Mouse (Mus musculus): ENCODE measurements around the gene Tchp.
A peak's percentile ranks its signal among the peaks of the same experiment; 100 is the strongest.

The Tchp gene

DNA sequence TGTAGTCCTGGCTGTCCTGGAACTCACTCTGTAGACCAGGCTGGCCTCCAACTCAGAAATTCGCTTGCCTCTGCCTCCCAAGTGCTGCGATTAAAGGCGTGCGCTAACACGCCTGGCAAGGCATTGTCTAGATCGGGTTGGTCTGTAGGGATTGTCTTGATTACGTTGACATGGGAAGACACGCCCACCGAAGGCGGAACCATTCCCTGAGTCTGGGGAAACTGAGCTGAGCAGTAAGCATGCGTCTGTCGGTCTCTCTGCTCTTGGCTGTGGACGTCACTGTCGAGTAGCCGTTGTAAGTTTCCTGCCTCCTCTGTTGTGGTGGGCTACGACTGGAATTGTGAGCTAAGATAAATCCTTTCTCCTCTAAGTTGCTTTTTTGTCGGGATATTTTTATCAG, 10.6 kb upstream of the Tchp start:
- no peak for DNase-seq (ENCODE audit: low read depth, low spot score)

DNA sequence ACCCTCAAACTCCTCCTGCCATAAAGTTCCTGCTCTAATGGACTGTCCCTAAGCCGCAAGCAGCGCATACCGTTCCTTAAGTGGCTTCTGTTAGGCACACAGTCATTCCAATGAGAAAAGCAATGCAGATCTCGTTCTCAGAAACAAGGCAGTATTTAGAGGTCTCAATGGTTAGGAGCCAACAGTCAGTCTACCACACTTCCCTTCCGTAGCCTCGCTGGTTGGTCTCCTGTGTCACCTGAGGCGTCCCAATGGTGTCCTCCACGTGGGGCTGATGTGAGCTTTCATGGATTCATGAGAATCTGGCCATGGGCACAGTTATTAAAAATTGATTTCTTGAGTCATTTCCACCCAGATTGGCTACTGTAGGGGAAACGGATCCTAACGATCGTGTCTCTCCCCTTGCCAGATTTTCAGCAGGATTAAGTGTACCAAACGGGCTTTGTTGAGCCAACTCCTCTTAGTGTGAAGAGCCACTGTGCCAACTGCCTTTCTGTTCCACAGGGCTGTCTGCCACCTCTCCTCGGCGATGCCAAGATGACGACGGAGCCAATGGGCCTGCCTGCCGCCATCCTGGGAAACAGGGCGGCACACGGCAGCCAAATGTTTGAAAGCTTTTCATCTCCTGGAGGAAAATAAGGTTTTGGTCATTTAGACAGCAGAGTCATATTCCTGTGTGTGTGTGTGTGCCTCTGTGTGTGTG, 9.4 kb upstream of the Tchp start:
- DNase-seq (ENCODE audit: low read depth, low spot score): no peak

DNA sequence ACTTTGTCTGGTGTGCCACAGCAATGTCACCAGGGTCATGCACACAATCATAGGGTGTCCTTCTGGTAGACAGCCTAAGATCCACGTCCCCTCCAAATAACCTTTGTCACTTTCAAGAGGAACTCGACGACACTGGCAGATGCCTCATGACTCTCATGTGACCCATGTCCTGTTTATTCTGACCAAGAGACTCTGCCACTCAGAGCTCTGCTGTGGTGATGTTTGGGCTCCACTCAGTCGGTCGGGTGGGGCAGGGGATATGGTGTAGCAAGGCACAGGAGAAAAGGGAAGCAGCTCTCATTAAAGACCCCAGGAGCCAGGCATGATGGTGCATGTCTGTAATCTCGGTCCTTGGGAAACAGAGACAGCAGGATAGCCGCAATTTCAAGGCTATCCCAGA, 8.5 kb upstream of the Tchp start:
- DNase-seq (ENCODE audit: low read depth, low spot score): no peak

DNA sequence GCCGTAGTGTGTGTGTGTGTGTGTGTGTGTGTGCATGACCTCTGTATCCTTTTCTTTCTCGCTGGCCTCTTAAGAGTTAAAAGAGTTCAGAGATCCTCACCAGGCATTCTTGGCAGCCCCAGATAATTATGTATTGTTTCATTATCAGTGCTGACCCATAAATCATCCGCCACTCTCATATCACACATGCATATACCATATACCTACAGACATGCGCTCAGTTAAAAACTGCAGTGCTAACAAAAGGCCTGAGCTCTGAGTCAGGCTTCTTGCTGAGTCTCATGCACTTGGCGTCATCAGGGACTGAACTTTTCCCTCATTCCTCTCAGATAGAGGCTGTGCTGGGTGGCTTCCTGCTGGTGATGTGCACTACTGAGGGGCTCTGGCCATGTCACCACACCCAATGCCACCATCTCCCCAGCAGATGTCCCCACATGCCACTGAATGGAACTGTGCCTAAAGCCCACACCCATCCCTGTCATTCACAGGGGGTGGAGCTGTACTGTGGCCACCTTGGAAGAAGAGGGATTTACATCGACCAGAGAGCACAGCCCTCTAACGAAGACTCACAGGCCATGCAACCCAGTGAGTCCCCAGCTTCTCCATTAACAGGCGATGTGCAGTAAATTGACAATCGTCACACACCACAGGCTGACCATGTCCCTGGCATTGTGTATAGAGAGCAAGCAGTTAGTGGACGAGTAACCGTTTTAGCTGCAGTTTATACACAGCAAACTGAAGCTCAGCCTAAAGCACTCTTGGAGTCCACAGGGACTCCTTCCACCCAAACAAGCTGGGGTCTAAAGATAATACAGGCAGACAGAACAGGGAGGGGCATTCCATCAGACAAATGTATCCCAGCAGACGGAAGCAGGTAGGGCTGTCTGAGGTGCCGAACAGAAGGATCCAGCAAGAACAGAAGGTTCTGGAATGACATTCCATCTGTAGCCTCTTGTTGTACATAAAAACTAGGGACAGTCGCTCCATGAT, 4.9 kb upstream of the Tchp start:
- DNase-seq (ENCODE audit: low read depth, low spot score): peak; percentile 42

DNA sequence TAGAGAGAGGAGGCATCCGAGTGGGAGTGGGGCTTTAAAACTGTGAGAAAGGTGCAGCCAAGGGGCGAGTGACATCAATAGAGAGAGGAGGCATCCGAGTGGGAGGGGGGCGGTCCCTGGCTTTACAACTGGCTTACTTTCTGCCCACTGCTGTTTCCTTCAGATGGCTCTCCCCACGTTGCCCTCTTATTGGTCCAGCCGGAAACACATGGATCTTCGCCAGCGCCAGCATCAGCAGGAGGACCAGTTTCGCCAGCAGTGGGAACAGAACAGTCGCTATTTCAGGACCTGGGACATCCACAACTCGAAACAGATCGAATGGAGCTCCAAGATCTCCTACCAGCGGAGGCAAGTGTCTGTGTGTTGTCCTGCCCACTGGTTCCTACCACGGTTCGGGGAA, 931 bp downstream of the Tchp start:
- DNase-seq (ENCODE audit: low read depth, low spot score): no peak

DNA sequence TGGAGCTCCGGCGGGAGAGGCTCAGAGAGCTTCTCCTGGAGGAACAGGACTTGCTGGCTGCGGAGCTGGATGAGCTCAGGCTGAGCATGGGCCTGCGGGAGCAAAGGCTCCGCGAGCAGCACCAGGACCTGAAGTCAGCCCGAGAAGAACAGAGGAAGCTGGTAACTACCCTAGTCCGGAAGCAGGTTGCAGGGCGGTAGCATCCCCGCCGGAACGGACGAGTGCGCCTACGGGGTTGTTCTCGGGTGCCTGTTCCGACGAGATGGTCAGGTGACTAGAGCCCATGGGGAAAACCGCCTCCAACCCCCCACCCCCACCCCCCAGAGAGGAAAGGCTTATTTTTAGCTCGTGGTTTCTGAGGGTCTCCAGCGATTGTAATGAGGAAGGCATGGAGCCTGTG, 1.8 kb downstream of the Tchp start:
- DNase-seq (ENCODE audit: low read depth, low spot score): no peak

DNA sequence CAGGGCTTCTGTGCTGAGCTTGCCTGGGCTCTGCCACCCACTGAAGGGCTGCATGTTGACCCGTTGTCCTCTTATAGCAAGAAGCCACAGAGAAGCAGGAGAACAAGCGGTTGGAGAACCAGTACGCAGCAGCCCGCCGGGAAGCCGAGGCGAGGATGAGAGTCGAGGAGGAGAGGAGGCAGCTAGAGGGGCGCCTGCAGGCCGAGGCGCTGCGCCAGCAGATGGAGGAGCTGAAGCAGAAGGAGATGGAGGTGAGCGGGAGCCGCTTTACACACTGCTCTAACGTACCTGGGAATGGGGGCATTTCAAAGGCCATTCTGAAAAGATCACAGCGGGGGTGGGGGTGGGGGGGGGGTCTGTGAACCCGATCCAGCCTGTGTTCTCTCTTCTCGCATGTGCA, 7.0 kb downstream of the Tchp start:
- no peak for DNase-seq (ENCODE audit: low read depth, low spot score)

DNA sequence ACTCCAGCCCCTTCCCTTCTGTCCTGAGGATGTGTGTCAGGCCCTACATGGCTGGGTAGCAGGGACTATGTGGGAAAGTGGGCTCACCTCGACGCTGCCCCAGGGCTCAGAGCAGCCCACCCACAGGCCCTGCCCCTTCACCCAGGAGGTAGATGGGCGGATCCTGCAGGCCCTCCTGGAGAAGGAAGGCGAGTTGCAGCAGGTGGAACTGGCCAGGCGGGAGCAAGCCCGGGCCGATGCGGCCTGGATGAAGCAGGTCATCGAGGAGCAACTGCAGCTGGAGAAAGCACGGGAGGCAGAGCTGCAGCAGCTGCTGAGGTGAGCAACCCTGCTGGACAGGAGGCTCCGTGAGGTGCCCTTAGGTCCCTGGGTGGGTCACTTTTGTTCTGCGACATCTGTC, 9.7 kb downstream of the Tchp start:
- DNase-seq (ENCODE audit: low read depth, low spot score): no peak

DNA sequence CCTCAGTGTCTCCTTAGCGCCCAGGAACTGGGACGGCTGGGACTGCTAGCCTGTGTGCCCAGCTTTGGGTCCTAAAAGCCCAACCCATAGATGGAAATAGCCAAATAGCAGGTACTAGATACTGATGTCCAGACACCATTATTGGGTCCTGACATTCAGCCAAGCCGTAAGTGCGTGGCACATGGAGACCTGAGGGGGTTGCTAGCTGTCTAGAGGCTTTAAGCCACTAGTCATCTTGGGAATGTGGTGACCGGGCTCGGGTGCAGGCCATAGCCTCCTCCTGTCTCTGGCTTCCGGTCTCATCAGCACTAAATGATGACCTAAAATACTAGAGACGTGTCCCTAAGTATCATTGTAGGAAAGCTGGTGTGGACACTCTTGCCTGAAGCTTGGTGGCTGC, 10.4 kb downstream of the Tchp start:
- no peak for DNase-seq (ENCODE audit: low read depth, low spot score)

DNA sequence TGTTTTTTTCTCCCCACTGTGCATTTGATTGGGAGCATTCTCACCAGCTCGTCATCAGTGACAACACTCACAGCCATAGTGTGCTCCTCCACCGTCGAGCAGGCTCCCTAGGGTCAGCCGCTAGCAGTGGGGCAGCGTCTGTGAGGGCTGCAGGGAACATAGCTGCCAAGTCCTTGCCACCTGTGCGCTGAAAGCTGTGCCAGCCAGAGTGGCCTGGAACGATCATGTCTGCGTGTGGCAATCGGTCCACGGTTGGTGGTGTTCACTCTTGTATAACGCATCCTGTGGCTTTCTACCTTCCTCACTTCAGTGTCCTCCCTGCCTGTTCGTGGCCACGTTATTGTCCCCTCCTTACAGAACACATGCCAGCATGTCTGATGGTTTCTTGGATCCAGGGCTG, 10.9 kb downstream of the Tchp start:
- no peak for DNase-seq (ENCODE audit: low read depth, low spot score)

DNA sequence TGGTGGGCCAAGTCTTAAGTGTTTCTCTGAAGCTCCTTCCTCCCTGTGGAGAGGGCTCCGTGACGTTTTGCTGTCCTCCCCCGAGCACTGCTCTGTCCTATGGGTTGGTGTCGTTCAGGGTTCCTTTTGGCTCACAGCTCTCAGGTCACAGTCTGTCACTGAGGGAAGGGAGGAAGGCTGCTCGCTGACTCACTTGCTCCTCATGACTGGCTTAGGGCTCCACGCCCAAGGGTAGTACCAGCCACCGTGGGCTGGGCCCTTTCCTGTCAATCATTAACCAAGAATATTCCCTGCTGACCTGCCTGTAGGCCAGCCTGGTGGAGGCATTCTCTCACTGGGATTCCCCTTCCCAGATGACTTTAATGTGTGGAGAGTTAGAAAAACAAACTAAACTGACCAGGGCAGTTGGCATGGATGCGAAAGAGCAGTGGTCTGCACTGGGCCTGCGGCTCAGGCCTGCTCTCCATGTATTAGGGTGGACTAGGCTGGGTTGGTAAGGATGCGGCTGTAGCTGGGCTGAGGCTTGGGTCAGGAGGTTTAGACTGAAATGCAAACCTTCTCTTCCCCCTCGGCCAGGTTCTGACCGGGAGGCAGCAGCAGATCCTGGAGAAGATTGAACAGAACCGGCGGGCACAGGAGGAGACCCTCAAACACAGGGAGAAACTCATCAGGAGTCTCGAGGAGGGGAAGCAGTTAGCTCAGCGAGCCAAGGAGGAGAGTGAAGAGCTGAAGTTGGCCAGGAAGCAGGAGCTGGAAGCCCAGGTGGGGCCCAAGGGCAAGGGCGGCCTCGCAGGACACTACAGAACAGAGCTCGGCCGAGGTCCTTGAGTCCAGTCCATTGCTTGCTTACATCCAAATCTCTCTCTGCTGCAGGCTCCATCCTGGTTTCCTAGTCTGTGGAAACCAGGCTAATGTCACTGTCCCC, 11.7 kb downstream of the Tchp start:
- no peak for DNase-seq (ENCODE audit: low read depth, low spot score)

DNA sequence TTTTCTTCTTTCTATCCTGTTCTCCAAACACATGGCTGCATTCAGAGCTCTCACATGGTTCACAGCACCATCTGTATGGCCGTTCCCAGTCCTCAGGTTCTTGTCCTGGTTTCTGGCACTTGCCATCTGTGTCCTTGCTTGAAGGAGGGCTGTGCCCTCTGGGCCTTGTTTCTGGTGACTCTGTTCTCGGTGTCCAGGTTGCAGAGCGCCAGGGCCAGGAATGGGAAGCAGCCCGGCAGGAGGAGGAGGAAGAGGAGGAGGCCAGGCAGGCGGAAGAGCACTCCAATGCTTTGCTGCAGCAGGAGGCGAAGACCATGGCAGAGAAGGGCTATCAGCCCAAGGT, 12.3 kb downstream of the Tchp start:
- no peak for DNase-seq (ENCODE audit: low read depth, low spot score)

DNA sequence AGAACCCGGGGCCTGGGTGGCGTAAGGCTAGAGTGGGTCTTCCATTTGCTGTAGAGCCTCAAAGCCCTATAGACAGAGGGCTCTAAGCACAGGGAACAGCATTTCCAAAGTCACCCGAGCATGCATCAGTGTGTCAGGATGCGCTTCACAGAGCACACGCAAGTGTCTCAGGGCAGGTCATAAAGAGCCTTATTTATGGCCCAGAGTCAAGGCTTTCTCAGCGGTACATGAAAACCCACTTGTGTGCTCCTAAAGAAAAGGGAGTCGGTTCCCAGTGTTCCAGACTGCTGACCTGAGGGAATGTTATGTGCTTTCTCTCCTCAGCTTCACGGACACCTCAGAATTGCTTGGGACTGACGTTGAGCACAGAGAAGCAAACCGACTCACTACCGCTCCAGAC, 13.2 kb downstream of the Tchp start:
- DNase-seq (ENCODE audit: low read depth, low spot score): no peak

DNA sequence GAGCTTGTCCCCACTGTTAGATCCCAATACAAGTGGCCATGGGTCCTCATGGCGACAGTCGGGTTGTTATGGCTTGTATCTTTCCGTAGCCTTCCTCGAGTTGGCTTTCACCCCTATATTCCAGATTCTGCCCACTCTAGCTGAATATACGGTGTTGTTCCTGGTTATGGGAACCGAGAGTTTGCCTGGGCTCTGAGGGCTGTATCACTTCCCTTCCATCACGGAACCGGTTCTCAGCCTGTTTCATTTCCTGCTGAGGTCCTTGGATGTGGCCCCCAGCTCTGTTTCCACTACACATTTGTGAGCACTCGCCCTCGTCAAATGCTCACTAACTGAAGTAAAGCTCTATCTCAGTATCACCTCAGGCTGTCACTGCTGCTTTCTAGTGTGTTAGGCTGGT, 14.4 kb downstream of the Tchp start:
- DNase-seq (ENCODE audit: low read depth, low spot score): no peak

DNA sequence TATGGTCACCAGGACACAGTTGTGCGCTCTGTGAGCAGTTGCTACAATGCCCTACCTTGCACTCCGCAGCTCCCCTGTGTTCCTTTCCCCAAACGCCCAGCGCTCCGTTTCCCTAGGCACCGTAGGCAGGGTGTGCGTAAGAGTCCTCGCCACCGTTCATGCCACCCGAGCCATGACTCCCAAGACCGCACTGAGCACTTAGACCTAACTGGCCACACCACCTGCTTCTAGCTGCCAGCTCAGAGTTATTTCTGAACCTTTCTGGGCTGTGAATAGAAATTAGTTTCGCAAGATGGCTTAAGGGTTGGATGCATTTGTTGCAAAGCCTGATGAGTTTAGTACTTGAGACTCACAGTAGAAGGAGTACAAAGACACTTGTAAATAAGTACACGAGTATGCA, 15.3 kb downstream of the Tchp start:
- DNase-seq (ENCODE audit: low read depth, low spot score): no peak

DNA sequence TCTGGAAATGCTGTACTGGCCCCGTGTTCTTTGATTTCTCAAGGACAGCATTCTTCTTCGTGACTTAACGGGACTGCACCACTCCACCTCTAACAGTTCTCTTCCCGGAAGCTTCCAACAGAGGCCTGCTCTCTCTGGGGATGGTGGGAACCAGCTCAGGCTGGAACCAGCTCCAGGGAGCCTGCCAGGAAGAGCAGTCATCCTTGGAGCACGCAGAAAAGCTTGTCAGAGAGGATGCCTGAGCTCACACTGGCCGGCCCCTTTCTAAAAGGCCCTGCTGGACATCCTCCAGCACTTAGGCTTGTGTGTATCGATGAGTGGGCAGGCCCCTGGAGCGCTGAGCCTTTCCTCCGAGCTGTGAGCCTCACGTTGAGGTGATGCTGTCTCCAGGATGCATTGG, 20.6 kb downstream of the Tchp start:
- DNase-seq (ENCODE audit: low read depth, low spot score): no peak

DNA sequence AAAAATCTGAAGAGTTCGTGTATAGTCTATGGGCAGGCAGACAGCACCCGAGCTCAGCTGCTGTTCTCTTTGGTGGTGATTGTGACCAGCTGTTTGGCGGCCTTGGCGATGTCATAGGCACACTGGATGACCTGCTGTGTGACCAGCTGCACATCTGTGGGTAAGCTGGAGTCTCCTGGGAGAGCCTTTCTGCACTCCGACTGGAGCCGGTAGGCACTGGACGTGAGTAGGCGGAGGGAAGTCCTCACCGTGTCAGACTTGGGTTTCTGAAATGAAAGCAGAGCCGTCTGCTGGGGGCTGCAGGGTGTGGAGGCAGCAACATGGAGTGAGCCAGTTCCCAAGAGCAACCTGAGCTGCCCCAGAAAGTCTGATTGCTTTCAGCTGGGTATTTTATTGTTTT, 22.6 kb downstream of the Tchp start:
- peak; percentile 22 for DNase-seq (ENCODE audit: low read depth, low spot score)

DNA sequence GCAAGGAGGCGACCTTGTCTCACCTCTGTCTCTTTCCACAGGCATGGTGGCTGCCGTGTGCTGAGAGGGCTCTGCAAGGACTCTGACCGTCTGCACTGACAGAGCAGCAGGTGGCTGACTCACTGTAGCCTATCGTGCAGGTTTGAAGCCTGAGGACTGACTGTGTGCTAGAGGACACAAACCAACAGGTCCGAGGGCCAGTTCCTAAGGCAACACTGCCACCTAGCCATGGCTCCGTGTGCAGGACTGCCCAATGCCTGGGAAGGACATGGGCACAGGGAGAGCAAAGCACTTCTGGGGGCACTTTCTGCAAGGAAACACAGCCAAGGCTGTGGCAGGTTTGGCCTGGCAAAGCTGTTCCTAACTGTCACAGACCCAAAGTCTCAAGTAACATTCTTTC, 23.9 kb downstream of the Tchp start:
- DNase-seq (ENCODE audit: low read depth, low spot score): no peak

DNA sequence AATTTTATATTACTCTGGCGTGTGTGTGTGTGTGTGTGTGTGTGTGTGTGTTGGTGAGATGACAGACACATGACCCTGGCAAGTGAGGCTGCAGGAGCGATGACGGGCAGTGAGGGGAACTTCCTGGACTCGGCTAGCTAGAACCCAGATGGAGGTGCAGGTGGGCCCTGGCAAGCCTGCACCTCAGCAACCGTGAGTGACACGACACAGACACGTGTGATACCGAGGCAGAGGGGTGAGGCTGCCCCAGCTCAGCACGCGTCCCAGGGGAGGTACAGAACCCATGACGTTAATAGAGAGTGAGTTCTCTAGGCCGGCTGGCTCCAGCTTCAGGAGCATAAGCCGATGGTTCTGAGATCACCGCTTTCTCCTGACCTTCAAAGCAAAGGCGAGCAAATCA, 24.4 kb downstream of the Tchp start:
- DNase-seq (ENCODE audit: low read depth, low spot score): no peak

DNA sequence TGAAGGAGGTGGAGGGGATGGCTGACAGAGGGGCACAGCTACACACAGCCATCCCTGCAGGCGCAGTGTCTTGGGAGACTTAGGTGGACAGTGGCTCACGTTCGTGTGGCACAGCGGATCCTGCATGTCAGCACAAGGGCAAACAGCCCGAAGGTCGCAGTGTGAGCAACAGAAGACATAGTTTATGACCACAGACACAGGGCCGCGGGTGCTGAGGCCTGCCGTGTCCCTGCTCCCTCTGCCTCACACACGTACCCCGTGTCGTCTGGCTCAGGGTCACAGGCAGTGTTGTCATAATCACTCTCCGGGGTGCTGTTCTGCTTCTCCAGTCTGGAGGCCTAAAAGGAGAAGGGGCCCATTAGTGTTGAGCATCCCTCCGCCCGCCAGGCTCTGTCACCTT, 26.0 kb downstream of the Tchp start:
- DNase-seq (ENCODE audit: low read depth, low spot score): no peak

DNA sequence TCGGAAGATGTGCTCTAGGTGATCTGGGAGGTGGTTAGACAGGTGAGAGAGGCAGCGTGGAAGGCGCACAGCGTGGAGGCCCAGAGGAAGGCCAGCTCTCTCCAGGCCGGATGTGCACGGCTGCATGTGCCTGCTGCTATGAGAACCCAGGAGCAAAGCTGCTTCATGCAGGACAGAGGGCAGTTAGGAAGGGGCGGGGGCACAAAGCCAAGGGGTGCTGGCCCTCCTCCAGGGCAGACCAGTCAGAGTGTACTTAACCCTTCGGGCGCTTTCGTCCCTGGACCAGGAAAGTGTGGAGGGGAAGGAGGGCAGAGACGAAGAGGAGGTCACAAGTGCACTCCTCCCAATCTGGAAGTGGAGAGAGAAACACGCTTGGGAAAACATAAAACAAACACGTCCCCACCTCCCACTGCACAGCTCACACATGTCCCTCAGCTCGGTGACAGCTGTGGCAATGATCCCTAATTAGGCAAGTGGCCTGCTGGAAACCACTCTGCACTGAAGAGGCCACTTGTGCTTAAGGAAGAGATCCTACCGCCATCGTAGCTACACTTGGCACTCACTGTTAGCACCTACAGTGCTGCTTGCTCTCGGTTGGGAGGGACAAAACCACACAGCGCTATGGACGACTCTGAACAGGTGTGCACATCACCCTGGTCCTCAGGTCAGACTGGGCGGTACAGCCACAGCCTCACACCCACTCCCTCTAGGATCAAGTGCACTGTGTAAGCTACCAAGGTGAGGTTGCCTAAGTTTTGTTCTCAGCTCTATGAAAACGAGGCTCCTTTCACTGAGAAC, 29.7 kb downstream of the Tchp start:
- no peak for DNase-seq (ENCODE audit: low read depth, low spot score)
